Mouse (Mus musculus) layer of hippocampus, adult 9-11 months (tissue): ENCODE data around the gene A230050P20Rik.
"Not testable (repeated sequence)": the region's sequence is repeated elsewhere in the genome, so short reads cannot be mapped to it uniquely, and the experiment has no call there.

Experiments used
- DNase-seq: peaks from one replicate; pipeline ENCODE4 v3.0.0; 2022

Gene A230050P20Rik

DNA sequence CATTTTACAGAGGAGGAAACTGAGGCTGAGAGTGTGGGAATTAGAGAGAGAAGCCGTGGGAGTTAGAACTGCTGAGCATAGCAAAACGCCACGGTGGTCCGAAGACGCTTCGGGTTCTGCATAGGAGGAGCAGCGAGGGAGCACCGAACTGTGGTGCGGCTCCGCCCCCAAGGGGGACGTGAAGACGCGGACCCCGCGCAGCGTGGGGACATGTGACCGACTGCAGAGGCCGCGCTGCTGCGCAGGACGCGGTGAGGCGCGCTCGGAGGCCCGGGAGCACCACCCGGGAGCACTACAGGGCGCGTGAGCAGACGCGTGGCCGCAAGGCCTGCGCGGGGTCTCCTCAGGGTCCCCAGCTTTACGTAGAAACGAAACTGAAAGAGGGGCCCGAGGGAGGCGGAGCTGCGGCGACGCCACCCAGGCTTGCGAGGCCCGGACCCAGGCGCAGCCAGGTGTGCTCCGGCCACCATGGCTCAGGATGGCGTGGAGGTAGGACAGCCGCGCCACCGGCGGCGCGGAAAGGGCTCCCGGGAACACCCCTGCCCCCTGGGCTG is at the start of gene A230050P20Rik:
A230050P20Rik (plus strand) TSS at position 195 of the 554 bp plus-strand sequence.
- peak; percentile 84 for DNase-seq

DNA sequence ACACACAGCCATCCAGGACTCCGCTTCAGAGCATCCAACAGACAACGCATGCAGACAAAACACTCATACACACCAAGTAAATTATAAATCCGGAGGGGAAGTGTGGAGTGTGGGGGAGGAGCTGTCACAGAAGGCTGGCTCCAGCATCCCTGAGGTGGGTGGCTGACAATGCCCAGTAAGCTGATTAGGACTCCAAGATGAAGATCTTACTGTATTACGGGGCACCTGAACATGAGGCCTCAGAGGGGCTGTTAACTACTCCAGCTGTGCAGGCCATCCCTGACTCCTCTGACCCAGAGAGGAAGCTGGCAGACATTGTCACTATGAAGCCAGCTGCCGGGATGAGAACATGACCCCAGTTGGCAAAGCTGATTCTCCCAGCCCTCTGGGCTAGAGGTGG is 48.4 kb upstream of the A230050P20Rik start:
- DNase-seq, result no peak

DNA sequence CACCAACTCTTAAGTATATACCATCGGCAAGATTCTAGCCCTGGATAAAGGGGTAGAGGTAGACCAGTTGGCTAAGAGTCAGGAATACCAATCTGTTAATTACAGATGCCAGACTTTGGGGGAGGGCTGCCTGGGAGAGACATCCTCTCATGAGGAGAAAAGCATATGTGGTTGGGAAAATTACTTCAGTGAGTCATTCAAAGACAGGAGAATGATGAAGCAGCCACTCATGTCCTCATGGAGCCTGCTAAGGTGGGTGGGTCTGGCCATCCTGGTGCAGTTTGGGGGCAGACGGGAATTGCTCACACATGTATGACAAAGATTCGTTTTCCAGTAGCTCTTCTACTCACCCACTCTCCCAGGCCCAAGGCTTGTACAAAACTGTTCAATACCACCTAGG is 45.6 kb upstream of the A230050P20Rik start:
- DNase-seq, result peak; percentile 44

DNA sequence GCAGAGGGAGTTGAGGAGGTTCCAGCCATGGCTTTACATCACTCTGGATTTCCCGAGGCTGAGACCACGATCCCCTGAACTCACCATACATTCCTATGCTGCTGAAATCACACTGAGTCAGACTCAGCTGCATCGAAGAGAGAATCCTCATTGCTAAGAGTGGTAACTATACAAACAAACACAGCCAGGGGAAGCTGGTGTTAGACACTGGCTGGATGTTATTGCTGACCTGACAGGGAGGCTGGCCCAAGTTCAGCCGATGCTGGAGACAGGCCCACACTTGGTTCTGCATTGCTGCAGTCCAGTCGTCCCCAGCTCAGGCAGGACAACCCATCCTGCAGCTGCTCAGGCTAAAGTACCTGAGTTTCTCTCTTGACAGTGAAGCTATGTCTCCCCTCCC is 42.7 kb upstream of the A230050P20Rik start:
- DNase-seq, result no peak

DNA sequence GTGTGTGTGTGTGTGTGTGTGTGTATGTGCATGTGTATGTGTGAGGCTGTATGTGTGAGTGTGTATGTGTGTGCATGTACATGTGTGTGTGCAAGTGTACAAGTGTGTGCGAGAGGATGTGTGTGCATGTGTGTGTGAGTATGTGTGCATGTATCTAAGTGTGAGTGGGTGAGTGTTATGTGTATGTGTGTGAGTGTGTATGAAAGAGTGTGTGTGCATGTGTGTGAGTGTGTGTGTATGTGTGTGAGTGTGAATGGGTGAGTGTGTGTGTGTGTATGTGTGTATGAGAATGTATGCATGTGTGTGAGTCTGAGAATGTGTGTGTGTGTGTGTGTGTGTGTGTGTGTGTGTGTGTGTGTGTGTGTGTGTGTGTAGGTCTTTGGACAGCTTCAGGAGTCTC is 40.3 kb upstream of the A230050P20Rik start:
- DNase-seq, result no peak

DNA sequence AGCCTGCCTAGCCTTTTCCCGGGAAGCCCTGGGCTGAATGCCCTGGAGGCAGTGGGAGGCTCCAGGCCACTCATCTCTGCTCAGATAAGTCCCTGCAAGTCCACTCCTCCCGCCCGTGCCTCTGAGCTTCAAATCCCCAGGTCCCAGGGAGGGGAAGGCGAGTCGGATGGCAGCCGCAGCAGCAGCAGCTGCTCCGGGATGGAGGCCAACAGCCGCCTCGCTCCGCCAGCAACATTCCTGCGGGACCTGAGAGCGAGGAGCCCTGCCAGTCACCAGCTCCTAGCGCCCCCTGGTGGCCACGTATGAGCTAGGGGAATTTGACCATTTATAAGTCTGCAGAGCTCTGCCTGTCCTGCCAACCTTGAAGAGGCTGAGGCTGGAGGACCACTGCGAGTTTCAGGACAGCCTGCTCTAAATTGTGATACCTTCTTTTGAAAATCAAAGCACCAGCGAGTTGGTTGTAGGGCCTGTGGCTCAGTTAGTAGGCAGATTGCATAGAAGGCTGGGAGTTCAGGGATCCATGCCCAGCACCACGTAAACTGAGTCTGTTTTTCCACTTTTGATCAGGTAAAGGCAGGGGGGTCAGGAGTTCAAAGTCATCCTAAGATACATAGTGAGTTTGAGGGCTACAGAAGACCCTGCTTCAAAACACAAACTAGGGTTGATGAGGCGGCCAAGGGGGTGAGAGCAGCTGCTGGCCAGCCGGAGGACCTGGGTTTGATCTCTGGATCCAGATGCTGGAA is 37.4 kb upstream of the A230050P20Rik start:
- peak; percentile 93 for DNase-seq

DNA sequence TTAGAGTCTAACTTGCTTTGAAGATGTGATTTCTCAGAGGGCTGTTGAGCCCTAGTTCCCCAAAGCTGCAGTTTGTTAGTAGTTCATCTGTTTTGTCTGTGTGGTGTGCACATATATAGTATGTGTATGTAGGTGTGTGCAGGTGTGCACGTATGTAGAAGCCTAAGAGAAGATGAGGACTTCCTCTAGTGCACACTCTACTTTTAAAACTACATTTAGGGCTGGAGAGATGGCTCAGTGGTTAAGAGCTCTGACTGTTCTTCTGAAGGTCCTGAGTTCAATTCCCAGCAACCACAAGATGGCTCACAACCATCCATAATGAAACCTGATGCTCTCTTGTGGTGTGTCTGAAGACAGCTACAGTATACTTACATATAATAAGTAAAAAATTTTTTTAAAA is 33.6 kb upstream of the A230050P20Rik start:
- no peak for DNase-seq

DNA sequence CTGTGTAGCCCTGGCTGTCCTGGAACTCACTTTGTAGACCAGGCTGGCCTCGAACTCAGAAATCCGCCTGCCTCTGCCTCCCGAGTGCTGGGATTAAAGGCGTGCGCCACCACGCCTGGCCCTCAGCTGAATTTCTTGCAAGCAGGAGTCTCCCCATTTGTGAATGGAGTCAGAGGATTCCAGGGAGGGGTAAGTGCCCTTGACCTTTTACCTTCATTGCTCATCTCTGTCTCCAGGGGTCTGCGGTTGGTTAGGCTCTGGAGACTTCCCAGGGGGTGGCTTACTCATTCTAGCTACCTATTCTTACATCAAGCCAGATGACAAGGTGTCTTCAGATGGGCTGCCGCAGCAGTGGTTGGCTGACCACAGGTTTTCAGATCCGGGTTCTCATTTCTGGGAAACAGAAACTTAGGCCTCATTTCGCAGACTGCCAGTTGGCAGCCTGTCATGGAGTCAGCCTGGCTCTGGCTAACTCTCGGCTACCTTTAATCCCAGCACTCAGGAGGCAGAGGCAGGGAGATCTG is 32.9 kb upstream of the A230050P20Rik start:
- DNase-seq, result not testable (repeated sequence)

DNA sequence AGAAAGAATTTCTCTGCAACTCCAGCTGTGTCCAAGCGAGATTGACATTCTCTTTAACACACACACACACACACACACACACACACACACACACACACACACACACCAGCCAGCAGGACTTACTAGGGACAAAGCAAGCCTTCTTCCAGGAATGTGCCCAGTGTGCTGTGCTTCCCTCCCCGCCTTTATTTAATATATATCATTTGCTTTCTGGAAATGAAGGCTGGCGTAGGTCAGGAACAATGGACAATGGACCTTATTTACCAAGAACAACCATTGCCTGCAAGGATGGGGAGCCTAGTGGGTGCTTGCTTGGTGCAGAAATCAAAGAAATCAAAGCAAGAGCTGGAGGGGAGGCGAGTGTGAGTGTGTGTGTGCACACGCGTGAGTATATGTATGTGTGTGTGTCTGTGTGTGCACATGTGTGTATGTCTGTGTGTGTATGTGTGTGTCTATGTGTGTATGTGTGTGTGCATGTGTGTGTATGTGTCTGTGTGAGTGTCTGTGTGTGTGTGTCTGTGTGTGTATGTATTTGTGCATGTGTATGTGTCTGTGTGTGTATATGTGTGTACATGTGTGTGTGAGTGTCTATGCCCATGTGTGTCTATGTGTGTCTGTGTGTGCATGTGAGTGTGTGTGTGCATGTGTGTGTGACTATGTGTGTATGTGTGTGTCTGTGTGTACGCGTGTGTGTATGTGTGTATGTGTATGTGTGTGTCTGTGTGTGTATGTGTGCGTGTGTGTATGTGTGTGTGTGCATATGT is 31.1 kb upstream of the A230050P20Rik start:
- DNase-seq, result no peak

DNA sequence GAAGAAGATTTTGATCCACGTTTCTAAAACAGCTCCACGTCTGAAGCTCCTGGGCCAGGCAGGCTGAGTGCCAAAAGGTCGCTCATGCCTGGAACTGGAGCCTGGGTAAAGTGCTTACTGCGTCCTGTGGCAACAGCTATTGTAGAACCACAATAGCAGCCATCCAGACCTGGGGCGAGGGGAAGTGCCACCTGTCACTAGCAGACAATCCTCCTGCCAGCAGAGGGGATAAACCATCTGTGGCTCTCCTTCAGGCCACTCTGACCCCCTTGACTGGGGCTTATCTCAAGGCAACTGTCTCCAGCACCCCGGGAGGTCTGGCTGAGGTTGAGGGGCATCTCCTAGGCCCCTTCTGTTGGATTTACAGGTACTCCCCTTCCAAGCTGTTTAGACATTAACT is 29.5 kb upstream of the A230050P20Rik start:
- DNase-seq, result no peak

DNA sequence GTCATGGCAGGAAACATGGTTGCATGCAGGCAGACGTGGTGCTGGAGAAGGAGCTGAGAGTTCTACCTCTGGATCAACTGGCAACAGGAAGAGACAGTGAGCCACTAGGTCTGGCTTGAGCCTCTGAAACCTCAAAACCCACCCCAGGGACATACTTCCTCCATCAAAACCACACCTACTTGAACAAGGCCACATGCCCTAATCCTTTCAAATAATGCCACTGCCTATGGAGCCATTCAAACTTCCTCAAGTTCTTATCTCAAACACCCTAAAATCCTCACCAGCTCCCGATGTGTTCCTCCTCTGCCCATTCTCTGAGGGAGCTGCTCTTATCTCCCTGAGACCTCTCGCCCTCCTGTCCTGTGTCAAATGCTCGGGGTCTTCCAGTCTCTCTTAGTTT is 26.2 kb upstream of the A230050P20Rik start:
- no peak for DNase-seq

DNA sequence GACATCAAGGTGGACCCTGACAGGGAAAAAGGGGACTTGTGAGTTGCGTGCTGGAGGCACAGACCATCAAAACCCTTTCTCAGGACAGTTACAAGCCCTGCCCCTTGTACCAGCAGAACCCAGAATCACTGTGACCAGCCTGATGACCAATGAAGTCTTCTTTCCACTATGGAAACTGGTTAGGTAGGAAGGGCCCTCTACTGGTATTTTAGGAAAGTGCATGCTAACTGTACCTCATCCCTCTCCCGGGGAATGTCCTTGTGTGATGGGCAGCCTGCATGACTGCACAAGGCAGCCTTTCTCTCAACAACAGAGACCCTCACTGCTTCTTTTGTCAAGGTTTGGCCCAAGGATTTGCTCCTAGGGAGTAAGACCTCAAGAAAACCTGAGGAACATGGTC is 25.8 kb upstream of the A230050P20Rik start:
- DNase-seq, result no peak

DNA sequence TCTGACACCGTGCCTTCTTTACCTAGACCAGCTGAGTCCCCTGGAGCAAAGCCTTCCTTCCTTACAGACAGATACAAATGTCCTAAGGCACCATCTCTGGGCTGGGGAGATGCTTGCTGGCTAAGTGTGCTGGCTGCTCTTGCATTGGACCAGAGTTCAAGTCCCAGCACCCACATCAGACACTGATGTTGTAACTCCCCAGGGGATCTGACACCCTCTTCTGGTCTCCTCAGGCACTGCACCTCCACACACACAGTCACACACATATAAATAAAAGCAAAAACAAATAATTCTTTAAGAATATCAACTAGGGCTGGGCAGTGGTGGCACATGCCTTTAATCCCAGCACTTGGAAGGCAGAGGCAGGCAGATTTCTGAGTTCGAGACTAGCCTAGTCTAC is 18.3 kb upstream of the A230050P20Rik start:
- no peak for DNase-seq

DNA sequence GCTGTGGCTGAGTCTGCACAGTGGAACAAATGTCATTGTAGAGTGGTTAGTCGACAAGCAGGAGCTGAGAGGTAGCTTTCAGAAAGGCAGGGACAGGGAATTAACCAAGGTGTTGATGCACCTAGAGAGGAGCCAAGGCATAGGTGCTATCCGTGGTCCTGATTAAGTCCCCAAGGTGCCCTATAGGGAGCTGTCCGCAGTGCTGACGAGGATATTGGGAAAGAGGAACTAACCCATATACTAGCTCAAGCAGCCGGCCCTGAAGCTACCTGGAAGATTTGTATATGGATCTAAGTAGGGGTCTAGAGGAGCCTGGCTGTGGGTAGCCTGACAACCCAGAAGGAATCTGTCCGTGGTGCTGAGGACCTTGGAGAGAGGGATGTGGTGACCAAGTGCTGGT is 11.3 kb upstream of the A230050P20Rik start:
- DNase-seq, result no peak

DNA sequence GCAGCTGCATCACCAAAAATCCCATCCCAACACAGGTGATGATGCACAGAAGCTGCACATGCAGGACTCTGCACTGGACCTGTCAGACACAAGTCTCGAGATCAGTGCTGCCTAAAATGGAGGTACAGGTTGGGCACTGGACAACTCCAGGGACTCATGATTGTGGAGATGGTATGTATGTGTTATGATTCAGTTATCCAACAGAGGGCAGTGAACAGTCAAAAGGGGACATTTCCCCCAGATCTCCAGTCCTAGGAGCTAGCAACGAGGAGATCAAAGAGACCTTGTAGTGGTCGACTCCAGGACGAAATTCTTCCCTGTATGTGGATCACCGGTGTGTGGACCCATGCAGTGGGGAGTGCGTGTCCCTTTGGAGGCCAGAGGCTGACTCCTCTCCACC is 8.5 kb upstream of the A230050P20Rik start:
- no peak for DNase-seq

DNA sequence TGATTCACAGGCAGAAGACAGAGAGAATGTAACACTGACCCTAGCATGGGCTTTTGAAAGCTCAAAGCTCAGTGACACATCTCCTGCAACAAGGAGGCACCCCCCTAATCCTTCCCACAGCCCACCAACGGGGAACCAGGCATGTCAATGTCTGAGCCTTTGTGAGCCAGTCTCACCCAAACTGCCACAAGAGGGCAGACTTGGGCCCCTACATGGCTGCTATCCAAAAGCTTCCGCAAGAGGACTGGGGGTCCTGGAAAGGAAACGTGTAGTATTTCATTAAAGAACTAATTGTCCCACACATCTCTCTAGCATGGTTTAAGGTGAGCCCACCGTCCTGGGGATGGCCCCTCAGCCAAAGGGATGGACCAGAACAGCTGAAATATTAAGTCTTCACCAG is 6.6 kb upstream of the A230050P20Rik start:
- no peak for DNase-seq

DNA sequence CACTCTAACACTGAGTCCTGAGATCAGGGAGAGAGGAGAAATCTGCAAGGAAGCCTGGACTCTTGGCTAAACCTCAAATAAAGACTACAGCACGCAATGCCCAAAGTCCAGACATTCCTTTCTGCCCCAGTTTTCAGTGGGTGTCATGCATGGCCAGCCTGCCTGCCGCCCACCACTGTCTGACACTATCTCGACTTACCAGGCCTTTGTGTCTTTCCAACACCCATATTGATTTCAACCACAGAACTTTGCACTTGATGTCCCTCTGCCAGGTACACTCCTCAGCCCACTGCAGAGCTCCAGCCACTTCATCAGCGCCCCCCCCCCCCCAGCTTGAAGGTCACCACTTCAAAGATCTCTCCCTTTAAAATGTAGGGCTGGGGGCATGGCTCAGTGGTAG is 6.2 kb upstream of the A230050P20Rik start:
- DNase-seq, result no peak

DNA sequence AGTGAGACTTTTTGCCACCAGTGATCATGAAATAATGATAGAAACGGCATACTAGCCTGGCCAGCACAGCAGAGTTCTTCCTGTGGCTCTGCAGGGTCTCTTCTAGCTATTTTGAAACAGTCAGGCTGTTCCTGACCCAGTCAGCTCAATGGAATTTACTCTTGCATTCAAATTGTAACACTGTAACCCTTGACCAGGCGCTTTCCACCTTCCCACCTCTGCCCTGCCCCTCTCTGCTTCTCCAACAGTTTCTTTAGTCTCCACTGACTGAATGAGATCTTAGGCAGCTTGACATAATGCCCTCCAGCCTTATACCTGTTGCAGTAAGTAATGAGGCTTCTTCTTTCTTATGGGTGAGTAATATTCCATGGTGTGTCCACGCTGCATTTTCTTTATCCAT is 1.6 kb upstream of the A230050P20Rik start:
- no peak for DNase-seq

DNA sequence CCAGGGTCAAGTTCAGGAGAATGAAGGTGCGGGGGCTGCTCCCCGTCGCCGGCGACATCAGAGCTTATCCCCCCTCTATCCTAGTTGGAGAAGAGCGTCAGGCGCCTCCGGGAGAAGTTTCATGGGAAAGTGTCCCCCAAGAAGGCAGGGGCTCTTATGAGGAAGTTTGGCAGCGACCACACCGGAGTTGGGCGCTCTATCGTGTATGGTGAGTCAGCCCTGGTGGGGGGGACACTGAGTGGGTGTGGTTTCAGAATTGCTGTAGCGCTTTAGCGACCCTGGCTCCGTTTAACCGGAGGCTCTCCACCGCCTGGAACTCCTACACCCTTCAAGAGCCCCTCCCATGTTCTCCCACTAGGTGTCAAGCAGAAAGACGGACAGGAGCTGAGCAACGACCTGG is 804 bp downstream of the A230050P20Rik start:
- no peak for DNase-seq

DNA sequence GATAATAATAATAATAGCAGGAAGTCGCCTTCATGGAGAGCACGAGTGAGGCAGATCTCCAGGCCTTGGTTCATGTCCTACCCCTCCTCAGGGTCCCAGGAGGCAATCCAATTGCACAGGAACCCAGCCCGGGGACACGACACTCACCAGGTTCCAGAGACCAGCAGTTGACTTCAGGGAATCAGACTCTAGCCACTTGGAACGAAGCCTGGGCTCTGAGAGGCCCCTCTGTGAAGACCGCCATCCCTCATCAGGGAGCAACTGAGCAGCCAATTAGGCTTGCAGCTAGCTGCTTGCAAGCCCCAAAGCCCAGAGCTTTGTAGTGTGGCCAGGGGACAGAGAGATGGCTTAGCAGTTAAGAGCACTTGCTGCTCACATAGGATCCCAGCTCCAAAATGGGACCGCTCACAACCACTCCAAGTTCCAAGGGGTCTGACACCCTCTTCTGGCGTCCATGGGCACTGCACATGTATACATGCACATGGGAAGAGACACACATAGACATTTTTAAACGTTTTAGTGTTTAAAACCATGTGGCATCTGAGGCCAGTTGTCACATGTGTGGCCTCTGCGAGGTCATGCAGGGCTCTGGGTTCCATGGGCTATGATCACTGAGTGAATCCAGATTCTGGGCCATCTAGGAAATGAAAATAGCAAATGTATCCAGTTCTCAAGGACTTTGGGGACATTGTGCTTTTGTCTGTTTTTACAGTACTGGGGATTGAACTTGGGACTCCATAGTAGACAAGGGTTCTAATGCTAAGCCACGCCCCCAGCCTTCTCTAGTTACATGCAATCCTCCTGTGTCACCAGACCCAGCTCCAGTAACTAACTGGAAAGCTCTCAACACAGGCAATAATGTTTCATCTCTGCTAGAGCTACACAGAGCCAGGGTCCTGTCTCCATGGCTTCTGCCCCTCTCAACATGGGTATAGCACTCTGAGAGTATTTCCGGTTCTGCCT is 2.0 kb downstream of the A230050P20Rik start:
- no peak for DNase-seq

DNA sequence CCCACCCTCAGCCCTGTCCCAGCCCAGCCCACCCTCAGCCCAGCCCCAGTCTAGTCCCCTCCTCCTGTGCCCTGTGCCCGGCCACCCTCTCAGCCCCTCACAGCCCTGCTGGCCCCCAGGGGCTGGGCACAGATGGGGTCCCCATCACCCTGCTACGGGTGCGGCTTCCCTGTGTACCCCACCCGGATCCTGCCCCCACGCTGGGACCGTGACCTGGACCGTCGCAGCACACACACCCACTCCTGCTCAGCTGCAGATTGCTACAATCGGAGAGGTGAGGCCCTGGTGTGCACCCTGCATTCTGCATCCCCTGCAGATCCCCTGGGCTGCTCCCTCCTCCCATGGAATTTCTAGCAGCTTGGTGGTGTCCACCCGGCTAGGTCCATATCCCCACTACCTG is 4.5 kb downstream of the A230050P20Rik start:
- no peak for DNase-seq

DNA sequence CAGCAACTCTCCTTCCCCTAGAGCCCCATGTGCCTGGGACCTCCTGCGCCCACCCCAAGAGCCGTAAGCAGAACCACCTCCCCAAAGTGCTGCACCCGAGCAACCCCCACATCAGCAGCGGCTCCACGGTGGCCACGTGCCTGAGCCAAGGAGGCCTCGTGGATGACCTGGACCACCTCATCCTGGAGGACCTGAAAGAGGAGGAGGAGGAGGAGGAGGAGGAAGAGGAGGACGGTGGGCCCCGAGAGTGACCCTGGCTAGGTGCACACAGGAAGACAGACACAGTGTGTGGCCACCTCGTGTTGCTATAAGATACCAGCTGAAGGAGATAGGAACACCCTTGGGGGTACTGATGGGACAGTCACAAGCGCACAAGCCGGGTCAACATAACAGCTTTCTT is 5.1 kb downstream of the A230050P20Rik start:
- no peak for DNase-seq
